Mouse (Mus musculus) liver, adult 2 months (tissue): ENCODE measurements around the gene Evc2. TPM values are rescaled to one million over a fixed set of nuclear protein-coding genes. Genes with fewer than 3 reads are reported as not detected.
A peak's percentile ranks its signal among the peaks of the same experiment; 100 is the strongest.

Source experiments
- DNase-seq: peaks from one replicate; pipeline ENCODE4 v3.0.0-alpha.2; 2011; ENCODE audit warnings: low read depth, low spot score; ENCODE audit errors: extremely low read depth
- H3K27ac ChIP-seq: fragments of 200-500 bp; replicated peaks from 2 replicates; pipeline ENCODE4 v1.5.1; 2012; ENCODE audit warnings: low read depth, mild to moderate bottlenecking, control low read depth, inconsistent platforms, low read length; ENCODE audit not compliant: insufficient read depth
- H3K27me3 ChIP-seq: fragments of 200-500 bp; 2 replicates; pipeline ENCODE4 v1.6.1; 2012; ENCODE audit warnings: mild to moderate bottlenecking, moderate library complexity, low read length, inconsistent platforms; ENCODE audit not compliant: control insufficient read depth, insufficient read depth
- H3K36me3 ChIP-seq: fragments of 200-500 bp; 2 replicates; pipeline ENCODE4 v1.6.1; 2012; ENCODE audit warnings: low read length, inconsistent platforms; ENCODE audit not compliant: control insufficient read depth, insufficient read depth
- H3K4me1 ChIP-seq: fragments of 200-500 bp; 2 replicates; pipeline ENCODE4 v1.6.1; 2011; ENCODE audit warnings: low read length; ENCODE audit not compliant: control insufficient read depth, insufficient read depth
- H3K4me3 ChIP-seq: fragments of 200-500 bp; 2 replicates; pipeline ENCODE4 v1.5.1; 2011; ENCODE audit warnings: low read depth, mild to moderate bottlenecking, control low read depth, low read length, moderate library complexity; ENCODE audit not compliant: insufficient read depth
- H3K79me2 ChIP-seq: fragments of 200-500 bp; 2 replicates; pipeline ENCODE4 v1.6.1; 2012; ENCODE audit warnings: inconsistent platforms, mild to moderate bottlenecking, low read length, moderate library complexity; ENCODE audit not compliant: control insufficient read depth, insufficient read depth
- H3K9ac ChIP-seq: fragments of 200-500 bp; 2 replicates; pipeline ENCODE4 v1.6.1; 2012; ENCODE audit warnings: low read depth, mild to moderate bottlenecking, control low read depth, inconsistent platforms, low read length
- CTCF ChIP-seq: fragments of 200-500 bp; IDR thresholded peaks from 2 replicates; pipeline ENCODE4 v1.5.1; 2011; ENCODE audit warnings: low read depth, low read length, control low read depth
- POLR2A ChIP-seq: fragments of 200-500 bp; IDR thresholded peaks from 2 replicates; pipeline ENCODE4 v1.6.1; 2011; ENCODE audit warnings: low read length, control low read depth; ENCODE audit not compliant: insufficient read depth; ENCODE audit errors: extremely low read depth
- WGBS: fragments of 180-500 bp; shearing (Covaris S2); methylation state at CpG from one replicate; pipeline ENCODE4 v1.1.7; 2018; 5-methylcytosine and 5-hydroxymethylcytosine counted together
- polyA plus RNA-seq: library from polyadenylated mRNA; depleted of rRNA; stranded (reverse); fragments of >200 nt; gene quantifications from 2 replicates; pipeline ENCODE4 v1.2.3, GENCODE M21; 2012
- total RNA-seq: library from RNA; depleted of rRNA; stranded (reverse); fragments of >200 nt; gene quantifications from 2 replicates; pipeline ENCODE4 v1.2.3, GENCODE M21; 2014

Gene Evc2
- total and polyA plus RNA-seq, 2 experiments = 1.7 to 5.1 TPM

GRCm38 (mm10) chr5:37368796-37369195 lies 30.5 kb downstream of the Evc2 start:
- TF ChIP-seq CTCF = no peak
- TF ChIP-seq POLR2A = no peak
- Histone ChIP-seq H3K4me1 (no peaks in the 10 kb centered on the region), H3K79me2 (no peaks in the 10 kb centered on the region), H3K9ac (no peak overlapping the region), H3K36me3 (no peaks in the 10 kb centered on the region), H3K27me3 (no peaks in the 10 kb centered on the region), H3K4me3 (no peak overlapping the region), H3K27ac (no peak overlapping the region)
- no peak for DNase-seq
- 88% methylated on average over 8 of the region's 8 CpGs for WGBS

GRCm38 (mm10) chr5:37377376-37377775 lies 39.1 kb downstream of the Evc2 start:
- H3K79me2 ChIP-seq = no peaks in the 10 kb centered on the region
- TF ChIP-seq POLR2A = no peak
- TF ChIP-seq CTCF = no peak
- H3K27me3 ChIP-seq = no peaks in the 10 kb centered on the region
- DNase-seq = no peak
- H3K9ac ChIP-seq = no peak overlapping the region
- no peaks in the 10 kb centered on the region for H3K36me3 ChIP-seq
- WGBS = 85% methylated on average over 7 of the region's 7 CpGs
- H3K4me3 ChIP-seq = no peak overlapping the region
- H3K4me1 ChIP-seq = no peaks in the 10 kb centered on the region
- no peak overlapping the region for H3K27ac ChIP-seq

- WGBS = 82% methylated on average over 4 of the region's 4 CpGs
Observed at GRCm38 (mm10) chr5:37380641-37381040, 42.3 kb downstream of the Evc2 start.

GRCm38 (mm10) chr5:37383570-37383969 lies 45.3 kb downstream of the Evc2 start:
- WGBS = 93% methylated on average over 3 of the region's 3 CpGs
- Histone ChIP-seq H3K27me3 (no peaks in the 10 kb centered on the region), H3K79me2 (no peaks in the 10 kb centered on the region), H3K4me1 (no peaks in the 10 kb centered on the region), H3K36me3 (no peaks in the 10 kb centered on the region), H3K9ac (no peak overlapping the region), H3K27ac (no peak overlapping the region), H3K4me3 (no peak overlapping the region)
- TF ChIP-seq CTCF (0 out of 2 replicates have a peak, but pooled peaks have one; percentile 20), POLR2A (no peak)
- no peak for DNase-seq

More at GRCm38 (mm10) chr5:37380641-37381040, 42.3 kb downstream of the Evc2 start:
- Histone ChIP-seq H3K36me3 (no peaks in the 10 kb centered on the region), H3K4me3 (no peak overlapping the region), H3K4me1 (no peaks in the 10 kb centered on the region), H3K79me2 (no peaks in the 10 kb centered on the region), H3K27me3 (no peaks in the 10 kb centered on the region), H3K27ac (no peak overlapping the region), H3K9ac (no peak overlapping the region)
- no peak for DNase-seq
- no peak for TF ChIP-seq POLR2A
- no peak for TF ChIP-seq CTCF

- H3K27ac ChIP-seq = no peak overlapping the region
- WGBS = 79% methylated on average over 3 of the region's 3 CpGs
- no peak overlapping the region for H3K9ac ChIP-seq
- no peak for DNase-seq
- no peaks in the 10 kb centered on the region for H3K36me3 ChIP-seq
- H3K79me2 ChIP-seq = no peaks in the 10 kb centered on the region
- no peaks in the 10 kb centered on the region for H3K4me1 ChIP-seq
- no peaks in the 10 kb centered on the region for H3K27me3 ChIP-seq
- H3K4me3 ChIP-seq = no peak overlapping the region
- TF ChIP-seq CTCF (no peak), POLR2A (no peak)
Observed at GRCm38 (mm10) chr5:37388646-37389045, 50.3 kb downstream of the Evc2 start.

GRCm38 (mm10) chr5:37389808-37390495 lies 51.7 kb downstream of the Evc2 start:
- no peaks in the 10 kb centered on the region for H3K4me1 ChIP-seq
- no peak overlapping the region for H3K27ac ChIP-seq
- H3K9ac ChIP-seq = no peak overlapping the region
- TF ChIP-seq CTCF (no peak), POLR2A (no peak)
- no peak for DNase-seq
- H3K4me3 ChIP-seq = no peak overlapping the region
- 78% methylated on average over 13 of the region's 13 CpGs for WGBS
- no peaks in the 10 kb centered on the region for H3K79me2 ChIP-seq
- no peaks in the 10 kb centered on the region for H3K36me3 ChIP-seq
- H3K27me3 ChIP-seq = no peaks in the 10 kb centered on the region
